Mouse (Mus musculus): ENCODE measurements at regions not wholly inside any gene's neighbourhood (a gene's known extent, or its start where the extent isn't known, plus 50 kb on each side); places are given as distances from the start of the nearest gene placed in this dataset.
A peak's percentile ranks its signal among the peaks of the same experiment; 100 is the strongest.
"Not testable (repeated sequence)": the region's sequence is repeated elsewhere in the genome, so short reads cannot be mapped to it uniquely, and the experiment has no call there.

DNA sequence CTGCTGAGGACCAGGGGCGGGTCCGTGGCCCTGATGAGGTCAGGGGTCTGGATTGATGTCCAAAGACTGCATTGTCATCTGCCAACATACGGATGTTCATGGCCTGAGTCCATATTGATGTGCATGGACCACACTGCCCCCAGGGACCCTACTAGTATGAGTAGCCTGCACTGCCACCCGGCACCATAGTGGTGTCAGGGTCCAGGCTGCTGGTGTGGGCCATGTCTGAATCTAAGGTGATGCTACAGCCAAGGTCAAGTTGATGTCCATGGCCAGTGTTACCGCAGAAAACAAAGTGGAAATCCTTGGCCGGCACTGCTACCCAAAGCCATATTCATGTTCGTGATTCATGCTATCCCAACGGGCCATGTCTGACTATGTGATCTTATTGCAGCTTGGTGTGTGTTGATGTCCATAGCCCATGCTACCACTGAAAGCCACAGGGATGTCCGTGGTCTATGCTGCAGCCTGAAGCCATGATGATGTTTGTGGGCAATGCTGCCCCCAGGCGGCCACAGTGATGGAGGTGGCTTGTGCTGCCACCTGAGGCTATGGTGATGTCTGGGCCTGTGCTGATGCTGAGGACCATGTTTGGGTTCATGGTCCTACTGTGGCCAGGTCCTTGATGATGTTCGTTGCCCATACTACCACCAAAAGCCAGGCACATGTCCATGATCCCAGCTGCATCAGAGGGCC lies 130.5 kb downstream of the Iqub start:
- DNase-seq (ENCODE audit: low spot score) = peak; percentile 41

DNA sequence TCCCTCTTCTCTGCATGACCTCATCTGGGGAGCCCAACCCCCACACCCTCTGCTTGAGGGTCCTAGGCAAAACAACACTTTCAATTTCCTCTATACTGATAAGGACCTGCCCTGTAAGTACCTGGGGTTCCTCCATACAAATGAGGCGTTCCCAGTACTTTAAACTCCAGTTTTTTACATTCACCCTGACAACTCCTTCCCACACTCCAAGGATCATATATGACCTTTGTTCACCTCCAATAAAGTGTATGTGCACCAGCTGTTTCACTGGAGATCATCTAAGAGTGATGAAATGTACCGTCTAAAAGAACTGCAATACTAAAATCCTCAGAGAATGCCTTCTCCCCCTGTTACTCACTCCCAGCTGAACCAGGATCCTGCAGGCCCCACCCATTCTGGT lies 135.0 kb downstream of the Iqub start:
- no peak for DNase-seq (ENCODE audit: low spot score)

DNA sequence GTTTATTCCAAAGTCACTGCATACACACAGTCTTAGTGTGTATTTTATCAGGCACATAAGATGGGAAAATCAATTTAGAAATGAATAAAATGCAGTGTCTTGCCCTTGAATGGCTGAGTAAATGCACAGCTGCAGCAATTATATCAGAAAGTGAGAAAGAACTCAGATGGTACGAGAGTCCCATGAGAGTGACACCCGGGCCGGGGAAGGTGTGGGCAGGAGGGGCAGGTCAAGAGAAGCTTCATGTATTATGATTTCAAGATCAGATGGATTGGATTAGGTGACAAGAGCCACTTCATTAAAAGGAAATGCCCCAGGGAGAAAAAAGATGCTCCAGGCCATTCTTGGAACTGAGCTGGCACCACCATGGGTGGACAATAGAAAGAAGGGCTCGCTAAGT lies 138.1 kb downstream of the Iqub start:
- no peak for DNase-seq (ENCODE audit: low spot score)

DNA sequence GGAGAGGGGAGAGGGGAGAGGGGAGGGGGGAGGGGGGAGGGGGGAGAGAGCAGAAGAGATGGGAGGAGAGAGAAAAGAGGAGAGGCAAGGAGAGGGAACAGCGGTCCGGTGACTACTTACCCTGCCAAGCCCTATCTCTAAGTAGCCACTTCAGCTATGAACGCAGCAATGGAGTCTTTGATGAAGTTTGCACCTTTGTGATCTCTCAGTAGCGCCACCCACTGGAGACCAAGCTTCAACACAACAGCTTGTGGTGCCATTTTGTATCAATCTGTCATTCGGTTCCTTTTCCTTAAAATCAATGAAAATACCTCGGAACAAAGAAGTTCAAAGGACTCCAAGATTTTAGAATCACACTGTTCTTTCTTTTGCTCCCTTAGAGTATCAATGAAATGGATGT lies 141.7 kb downstream of the Iqub start:
- DNase-seq (ENCODE audit: low spot score) = peak; percentile 40

DNA sequence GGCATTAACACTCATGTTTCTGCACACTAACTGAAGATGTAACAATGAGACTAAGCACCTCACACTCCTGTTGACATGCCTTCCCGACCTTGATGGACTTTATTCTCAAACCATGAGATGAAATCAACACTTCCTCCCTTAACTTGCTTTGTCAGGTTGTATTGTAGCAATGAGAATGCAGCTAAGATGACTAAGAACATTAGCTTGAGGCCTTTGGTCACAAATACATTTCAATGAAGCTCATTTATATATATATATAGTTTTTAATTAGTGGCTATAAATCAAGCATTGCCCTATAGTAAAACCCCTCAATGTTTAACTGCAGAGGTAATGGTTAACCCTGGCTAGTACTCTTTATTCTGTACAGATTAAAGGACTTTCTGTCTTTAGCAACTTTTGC lies 143.2 kb downstream of the Iqub start:
- no peak for DNase-seq (ENCODE audit: low spot score)

DNA sequence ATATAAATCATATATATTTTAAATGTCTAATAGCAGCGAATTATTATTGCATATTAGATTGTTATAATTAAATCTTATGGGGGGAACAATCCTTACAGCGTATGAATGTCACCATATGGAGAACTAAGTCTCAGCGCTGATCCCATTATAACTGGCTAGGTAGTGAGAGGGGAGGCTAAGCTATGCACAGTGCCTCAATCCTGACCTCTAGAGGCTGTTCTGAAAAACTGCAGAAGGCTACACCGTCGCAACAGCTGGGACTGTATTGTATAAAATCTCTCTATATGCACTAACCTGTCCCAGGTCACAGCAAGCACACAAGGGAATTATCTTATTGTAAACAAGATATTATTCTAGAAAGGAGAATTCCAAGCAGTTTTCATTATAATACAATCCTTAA lies 164.0 kb downstream of the Iqub start:
- no peak for DNase-seq (ENCODE audit: low spot score)

DNA sequence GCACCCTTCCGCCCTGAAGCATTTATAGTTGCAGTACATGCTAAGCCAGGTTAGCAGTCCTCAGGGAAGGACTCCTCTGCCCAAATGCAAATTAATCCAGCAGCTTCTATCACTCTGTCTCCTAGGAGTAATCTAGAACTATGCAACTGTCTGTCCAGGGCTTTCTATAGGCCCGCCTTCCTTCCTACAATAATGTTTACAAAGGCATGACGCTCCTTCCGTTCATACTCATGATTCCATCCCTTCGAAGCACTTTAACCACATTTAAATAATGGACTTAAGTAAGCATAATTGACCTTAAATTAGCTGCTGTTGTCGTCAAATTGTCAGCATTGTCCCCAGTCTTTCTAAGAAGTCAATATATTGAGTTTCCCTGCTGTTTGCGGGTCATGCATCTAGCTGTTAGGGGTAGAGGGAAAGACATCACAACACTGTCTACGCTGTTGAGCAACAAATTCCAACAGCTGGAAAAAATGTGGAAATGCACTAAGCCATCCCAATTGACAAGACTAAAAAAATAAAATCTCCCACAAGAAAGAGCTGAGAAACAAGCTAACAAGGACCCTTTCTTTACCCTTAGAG lies 166.3 kb downstream of the Iqub start:
- DNase-seq (ENCODE audit: low spot score) = no peak

DNA sequence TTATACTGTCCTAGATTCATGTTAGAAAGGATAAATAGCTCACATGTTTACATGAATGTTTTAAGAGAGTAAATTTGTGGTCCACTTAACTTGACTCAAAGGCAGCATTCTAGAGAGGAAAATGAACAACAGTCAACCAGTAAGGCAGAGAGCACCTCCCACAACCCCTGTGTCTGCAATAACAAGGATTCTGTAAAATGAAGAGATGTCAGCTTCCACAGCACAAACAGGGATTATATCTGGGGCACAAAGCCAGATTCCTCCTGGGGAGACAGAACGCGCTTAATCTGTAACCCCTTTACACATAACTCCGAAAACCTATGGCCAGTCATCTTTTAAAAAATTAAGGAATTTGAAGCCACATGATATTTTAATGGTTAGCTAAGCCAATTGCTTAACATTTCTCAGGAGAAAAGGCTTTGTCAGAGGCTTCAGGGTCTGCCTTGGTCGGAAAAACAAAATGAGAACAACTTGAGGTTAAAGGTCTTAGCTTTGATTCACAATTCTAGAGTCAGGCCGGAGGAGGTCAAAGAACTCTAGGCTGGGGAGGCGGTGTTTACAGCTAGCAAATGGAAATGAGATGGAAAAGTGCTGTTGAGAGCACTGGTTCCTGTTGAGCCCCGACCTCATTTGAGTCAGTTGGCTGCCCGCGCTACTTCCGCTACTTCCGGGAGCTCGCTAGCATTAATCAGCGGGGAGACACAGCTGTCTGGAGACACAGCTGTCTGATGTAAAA lies 167.0 kb downstream of the Iqub start:
- no peak for DNase-seq (ENCODE audit: low spot score)

DNA sequence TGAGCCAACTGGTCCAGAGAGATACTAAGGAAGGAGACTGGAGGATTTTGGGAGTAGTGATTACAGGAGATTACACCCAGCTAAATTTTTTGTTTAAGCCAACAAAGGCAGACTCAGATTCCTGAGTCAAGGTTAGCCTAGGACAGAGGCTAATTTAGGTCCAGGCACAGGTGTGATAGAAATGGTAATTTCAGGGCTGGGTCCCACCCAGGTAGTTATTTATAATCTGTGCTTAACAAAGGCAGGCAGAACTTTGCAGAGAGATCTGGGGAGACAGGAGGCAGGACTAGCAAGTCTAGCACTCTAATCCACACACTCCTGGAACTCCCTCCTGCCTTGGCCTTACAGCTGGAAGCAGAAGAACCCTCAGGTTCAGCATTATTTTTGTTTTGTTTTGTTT lies 172.4 kb downstream of the Iqub start:
- DNase-seq (ENCODE audit: low spot score) = no peak

DNA sequence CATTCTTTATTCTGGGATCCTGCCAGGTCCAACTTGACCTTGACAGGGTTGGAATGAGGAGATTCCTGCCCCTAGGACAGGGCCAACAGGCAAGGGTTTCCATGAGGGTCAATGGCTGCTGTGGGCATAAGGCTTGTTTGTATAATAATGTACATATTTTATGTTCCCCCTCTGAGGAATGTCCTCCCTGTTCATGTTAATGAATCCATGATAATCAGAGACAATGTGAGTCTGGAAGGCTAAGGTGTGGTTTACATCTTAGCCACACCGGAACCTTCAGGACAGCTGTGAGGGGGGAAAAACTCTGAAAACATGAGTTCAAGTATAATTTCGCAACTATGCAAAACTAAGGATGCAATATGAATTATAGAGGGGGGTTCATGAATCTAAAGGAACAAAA lies 172.8 kb downstream of the Iqub start:
- no peak for DNase-seq (ENCODE audit: low spot score)

DNA sequence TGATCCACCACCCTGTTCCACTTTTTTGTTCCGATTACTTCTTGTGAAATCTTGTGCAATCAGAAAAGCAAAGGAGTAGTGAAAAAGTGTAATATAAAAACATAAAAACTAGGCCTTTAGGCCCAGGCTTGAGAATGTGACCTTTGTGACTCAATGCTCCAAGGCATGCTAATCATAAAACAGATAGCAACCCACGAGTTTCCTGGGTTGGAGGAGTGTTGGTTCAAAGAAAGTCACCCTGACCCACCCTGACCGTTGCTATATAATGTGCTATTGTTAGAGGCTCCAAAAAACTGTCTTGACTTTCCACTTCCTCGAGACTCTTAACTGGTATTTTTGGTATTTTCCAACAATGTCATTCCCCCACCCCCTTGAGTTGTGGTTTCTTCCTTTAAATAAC lies 172.2 kb upstream of the Slc13a1 start:
- not testable (repeated sequence) for DNase-seq (ENCODE audit: low spot score)

DNA sequence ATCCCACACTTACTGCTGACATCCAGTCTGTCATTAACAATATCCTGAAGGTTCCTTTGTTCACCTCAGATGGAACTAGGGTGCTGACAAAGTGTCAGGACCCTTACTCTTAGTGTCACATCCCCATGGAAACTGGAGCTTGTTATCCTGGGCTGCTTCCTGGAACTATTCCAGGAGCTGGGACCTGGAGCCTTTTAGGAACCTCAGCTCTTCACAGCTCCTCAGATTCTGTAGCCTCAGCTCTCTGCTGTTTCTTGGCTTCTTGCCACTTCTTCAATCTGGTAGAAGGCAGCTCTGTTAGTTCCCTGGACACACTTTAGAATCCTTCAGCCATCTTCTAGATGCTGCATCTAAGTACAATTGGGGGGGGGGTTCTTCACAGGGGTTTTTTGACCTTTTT lies 157.3 kb upstream of the Slc13a1 start:
- no peak for DNase-seq (ENCODE audit: low spot score)

DNA sequence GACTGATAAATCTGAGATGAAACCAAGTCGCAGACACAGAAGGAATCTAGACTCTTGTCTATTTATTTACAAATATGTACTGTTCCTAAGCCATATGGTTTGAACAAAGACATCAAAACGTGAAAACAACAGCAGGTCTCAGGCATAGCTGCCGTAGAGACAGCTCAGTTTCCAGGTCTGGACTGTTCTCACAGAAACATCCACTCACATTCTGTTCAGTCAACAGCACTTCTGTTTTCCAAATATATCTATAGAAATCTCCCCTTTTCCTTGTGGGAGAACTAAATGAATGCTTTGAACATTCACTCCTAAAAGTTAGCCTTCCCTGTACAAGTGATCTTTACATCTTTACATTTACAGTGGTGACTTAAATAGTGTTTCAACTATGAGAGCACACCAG lies 156.8 kb upstream of the Slc13a1 start:
- DNase-seq (ENCODE audit: low spot score) = no peak

DNA sequence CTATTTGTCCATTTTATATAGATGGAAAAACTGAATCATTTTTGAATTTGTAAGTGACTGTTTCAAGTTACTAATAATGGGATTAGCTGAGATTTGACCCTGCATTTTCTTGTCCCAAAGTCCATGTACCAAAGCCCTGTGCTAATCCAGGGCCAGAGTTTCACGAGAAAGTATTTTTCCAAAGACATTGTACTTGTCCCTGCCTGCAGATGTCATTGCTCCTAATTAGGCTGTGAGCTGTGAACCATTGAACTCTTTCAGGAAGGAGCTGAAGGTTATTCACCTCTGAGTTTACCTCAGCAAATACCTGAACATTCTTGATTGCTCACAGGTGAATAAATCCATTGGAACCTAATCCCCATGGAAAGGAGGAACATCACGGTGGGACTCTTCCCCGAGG lies 154.5 kb upstream of the Slc13a1 start:
- no peak for DNase-seq (ENCODE audit: low spot score)

DNA sequence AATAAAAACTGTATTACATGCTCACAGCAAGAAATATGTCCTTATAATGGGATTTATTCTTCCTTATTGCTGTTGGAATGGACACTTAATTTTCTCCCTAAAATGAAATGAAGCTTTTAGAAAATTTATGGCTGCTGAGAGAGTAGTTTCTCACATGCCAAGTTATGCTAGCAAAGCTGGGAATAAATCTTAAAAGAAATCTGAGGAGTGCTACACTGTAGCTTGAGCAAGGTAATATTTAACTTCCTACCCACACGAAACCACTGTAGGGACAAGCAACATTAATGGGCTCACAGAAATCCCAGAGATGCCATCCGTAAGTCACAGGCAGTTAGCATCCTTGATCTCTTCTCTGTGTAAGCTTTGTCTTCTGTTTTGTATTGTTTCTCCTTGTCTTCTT lies 151.0 kb upstream of the Slc13a1 start:
- DNase-seq (ENCODE audit: low spot score) = no peak

DNA sequence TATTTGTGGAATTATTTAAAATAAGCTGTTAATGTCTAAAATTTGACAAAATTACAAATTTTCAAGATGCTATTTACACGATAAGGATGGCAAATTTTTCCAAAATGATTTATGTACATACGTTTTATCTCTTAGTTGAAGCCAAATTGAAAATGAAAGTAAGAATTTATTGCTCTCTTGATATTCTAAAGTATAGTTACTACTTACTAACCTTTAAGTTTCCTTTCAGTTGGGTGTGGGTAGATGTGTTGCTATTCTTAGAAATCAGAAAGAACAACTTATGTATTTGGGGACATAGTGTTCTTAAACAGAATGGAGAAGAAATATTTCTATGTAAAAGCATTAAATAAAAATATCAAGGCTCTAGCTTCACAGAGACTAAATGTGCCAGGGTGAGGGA lies 142.8 kb upstream of the Slc13a1 start:
- DNase-seq (ENCODE audit: low spot score) = no peak

DNA sequence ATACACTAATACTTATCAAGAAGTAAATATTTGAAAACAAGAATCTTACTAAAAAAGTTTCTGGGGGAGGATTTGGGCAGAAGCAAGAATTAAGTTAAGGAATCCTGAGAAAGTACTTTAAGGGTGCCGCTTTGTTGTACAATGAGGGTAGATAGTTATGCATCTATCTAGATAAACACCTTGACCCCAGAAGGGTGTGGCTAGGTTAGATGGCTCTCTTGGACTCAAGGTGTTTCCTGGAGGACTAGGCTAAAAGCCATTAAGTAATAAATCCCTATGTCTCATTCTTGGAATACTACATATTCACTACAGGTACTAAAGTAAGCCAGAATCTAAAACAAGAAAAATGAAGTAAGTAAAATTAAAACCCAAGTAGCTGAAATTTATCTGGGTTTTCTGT lies 141.9 kb upstream of the Slc13a1 start:
- DNase-seq (ENCODE audit: low spot score) = no peak

DNA sequence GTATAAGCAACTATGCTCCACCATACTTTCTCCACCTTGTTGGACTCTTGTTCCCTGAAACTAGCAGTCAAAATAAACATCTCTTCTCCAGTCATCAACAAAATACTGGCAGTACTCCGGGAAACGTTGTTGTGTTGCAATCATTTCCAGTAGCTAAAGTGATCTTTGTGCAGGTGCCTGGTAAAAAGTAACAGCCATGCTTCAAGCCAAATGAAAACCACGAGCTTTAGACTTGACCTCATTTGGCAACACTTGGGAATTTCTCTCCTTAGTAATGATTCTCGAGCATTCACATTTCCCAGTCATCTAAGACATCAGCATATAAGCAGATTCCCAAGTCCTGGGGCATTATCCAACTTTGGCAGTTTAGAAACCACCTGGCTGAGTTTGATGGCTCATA lies 133.8 kb upstream of the Slc13a1 start:
- no peak for DNase-seq (ENCODE audit: low spot score)

DNA sequence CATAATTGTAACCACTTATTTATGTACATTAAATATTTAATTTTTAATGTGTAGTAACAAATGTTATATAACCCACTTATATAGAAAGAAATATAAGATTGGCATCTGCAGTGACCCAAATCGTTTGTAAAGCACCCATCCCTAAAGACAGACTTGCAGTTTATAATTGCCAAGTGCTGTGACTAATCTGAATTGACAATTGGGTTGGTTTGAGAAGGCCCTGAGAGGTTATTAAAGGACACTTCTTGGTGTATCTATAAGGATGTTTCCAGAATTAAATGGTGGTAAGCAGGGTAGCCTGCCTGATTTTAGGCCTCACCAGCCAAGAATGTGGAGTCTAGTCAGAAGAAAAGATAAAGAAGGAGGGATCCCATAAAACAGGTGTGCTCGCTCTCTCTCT lies 133.3 kb upstream of the Slc13a1 start:
- DNase-seq (ENCODE audit: low spot score) = no peak

DNA sequence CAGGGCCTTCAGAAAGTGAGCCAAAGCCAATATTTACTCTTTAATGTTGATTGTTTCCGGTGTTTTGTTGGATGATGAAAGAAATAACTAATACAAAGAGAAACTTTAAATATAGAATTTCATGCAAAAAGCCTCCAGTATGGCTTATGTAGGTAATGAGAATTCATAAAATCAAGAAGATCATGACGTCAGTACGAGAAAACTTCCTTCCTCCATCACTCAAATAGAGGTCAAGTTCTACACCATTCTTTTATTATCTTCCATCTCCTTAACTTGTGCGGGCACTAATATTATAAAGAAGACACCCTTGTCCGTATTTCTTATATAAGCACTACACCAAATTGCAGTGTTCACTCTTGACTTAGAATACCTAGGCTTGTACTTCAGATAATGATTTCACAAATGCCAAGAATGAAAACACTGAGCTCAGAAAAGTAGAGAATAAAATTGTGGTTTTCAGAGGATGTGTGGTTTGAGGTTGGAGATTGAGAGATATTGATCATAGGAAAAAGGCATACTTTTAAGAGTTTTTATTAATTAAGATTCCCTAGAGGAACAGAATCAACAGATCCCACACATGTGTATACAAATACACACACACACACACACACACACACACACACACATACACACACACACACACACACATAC lies 130.8 kb upstream of the Slc13a1 start:
- DNase-seq (ENCODE audit: low spot score) = no peak

DNA sequence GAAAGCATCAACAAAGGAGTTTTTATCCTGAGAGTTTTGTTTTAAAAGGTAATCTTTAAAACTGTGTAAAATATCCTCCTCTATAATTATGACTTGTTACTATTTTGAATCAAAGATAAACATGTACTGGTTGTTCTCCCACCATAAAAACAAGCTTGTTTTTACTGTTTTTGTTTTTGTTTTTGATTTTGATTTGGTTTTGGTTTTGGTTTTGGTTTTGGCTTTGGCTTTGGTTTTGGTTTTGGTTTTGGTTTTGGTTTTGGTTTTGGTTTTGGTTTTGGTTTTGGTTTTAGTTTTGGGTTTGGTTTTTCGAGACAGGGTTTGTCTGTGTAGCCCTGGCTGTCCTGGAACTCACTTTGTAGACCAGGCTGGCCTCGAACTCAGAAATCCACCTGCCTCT lies 120.9 kb upstream of the Slc13a1 start:
- not testable (repeated sequence) for DNase-seq (ENCODE audit: low spot score)

DNA sequence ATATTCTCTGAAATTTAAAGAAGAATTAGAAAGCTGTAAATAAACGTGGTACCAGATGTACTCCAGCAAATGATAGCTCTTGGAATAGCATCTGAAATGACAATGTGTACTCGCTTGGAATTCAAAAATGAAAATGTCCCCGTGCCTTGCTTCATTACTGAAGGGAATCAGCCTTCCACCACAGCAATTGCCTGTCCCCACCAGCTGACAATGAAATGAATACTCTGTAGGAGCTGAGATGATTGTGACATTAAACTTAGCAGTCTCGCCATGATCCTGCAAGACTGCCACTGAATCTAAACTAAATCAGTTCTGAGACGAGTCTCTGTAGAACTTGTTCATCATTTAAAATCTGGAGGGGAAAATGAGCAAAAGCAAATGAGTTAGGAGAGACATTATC lies 104.9 kb upstream of the Slc13a1 start:
- DNase-seq (ENCODE audit: low spot score) = no peak

DNA sequence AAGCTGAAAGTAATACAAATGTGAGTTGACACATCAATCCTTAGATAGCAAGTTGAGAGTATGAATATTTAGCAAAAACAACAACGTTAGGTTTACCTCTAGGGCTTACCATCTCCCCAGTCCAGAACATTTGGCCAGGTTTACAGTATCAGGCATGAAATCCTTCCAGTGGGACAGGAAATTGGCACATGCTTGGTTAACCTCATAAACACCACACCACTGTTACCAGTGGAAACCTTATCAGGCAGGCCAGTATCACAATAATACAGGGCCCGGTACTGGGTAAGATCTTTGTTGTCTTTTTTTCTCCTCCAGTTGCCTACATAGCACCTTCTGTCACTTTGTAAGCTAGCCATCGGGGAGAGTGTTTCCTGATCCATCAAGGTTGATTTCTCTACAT lies 101.7 kb upstream of the Slc13a1 start:
- no peak for DNase-seq (ENCODE audit: low spot score)

All from testis, postnatal 10 days (tissue).